Mouse (Mus musculus) gastrocnemius, postnatal 4 days (tissue): ENCODE measurements around the gene Pdia4. TPM values are rescaled to one million over a fixed set of nuclear protein-coding genes. Genes with fewer than 3 reads are reported as not detected.
"Not testable (repeated sequence)": the region's sequence is repeated elsewhere in the genome, so short reads cannot be mapped to it uniquely, and the experiment has no call there.

Experiments
- DNase-seq, 2 experiments: peaks; one replicate each; pipeline ENCODE4 v3.0.0; 2021 to 2022; ENCODE audit warnings: low spot score in 2 of 2, mixed read lengths in 2 of 2
- microRNA-seq: library from miRNA; unstranded; fragments of <30 nt; microRNA quantifications from one replicate; pipeline ENCODE4 v1.2.0, GENCODE M21; 2021
- total RNA-seq, 2 experiments: library from RNA; stranded (reverse); gene quantifications; 2 replicates each; pipeline ENCODE4 v1.2.3; 2021

Pdia4 gene
- total RNA-seq, 2 experiments from 2014 or later = 60.3 to 64.3 TPM

DNA sequence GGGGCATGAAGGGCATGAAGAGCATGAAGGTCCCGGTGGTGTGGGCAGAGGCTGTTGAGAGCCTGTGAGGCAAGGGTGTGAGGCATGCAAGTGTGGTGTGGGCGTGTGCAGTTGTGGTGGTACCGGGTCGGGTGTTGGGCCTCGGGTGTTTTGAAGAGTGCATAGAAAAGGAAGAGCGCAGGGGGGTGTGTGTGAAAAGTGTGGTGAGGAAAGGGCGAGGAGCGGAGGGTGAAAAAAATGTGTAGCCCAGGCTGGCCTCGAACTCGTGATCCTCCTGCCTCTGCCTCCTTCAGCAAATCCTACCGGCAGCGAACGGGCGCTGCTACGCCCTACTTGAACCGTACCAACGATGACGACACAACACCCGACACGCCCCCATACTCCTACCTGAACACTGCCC is 45.9 kb downstream of the Pdia4 start:
- DNase-seq = not testable (repeated sequence)

DNA sequence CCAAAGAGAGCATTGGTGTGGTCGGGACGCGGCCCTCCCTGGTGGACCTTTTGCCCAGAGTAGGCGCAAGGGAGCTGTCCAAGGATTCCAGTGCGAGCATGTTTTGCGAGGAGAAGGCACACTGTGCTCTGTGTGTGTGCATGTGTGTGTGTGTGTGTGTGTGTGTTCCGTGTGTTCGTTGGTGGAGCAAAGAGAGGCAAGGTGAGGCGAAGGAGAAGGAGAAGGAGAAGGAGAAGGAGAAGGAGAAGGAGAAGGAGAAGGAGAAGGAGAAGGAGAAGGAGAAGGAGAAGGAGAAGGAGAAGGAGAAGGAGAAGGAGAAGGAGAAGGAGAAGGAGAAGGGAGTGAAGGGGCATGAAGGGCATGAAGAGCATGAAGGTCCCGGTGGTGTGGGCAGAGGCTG is 50.5 kb downstream of the Pdia4 start:
- not testable (repeated sequence) for DNase-seq

DNA sequence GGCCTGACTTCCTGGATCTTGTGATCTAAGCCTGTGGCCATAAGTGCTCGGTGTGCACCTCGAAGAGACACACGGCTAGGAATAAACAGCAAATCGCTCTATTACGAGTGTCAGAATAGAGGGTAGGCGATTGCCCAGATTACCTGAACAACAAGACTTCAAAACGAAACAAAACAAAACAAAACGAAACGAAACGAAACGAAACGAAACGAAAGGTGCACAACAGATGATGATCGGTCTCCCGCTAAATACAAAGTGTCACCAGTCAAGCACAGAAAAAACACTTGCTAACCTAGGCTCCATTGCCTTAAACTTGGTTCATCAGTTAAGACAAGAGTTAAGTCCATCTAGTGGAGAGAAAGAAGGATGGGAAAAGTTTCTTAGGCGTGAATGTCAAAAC is 53.8 kb downstream of the Pdia4 start:
- DNase-seq = not testable (repeated sequence)

DNA sequence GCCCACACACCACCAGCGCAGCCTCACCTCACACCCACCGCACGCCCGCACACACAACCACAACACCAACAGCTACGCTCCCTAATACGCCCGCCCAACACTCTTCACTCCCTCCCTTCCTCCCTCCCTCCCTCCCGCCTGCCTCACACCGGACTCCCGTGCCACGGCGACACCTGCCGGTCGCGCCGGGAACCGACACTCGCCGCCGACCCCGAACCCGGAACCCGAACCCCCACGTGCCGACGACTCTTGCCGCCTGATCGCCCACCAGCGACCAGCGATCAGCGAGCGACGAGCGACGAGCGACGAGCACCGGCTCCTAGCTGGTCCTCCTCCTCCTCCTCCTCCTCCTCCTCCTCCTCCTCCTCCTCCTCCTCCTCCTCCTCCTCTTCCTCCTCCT is 55.4 kb downstream of the Pdia4 start:
- not testable (repeated sequence) for DNase-seq

DNA sequence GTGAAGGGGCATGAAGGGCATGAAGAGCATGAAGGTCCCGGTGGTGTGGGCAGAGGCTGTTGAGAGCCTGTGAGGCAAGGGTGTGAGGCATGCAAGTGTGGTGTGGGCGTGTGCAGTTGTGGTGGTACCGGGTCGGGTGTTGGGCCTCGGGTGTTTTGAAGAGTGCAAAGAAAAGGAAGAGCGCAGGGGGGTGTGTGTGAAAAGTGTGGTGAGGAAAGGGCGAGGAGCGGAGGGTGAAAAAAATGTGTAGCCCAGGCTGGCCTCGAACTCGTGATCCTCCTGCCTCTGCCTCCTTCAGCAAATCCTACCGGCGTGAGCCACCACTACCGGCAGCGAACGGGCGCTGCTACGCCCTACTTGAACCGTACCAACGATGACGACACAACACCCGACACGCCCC is 55.8 kb downstream of the Pdia4 start:
- not testable (repeated sequence) for DNase-seq

DNA sequence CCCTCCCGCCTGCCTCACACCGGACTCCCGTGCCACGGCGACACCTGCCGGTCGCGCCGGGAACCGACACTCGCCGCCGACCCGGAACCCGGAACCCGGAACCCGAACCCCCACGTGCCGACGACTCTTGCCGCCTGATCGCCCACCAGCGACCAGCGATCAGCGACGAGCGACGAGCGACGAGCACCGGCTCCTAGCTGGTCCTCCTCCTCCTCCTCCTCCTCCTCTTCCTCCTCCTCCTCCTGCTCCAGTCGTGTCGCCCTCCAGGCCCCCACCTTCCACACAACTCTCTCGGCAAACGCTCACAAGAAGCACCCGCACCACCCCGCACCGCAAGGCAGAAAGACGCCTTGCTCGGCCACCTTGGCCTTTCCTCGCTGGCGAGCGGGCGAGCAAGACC is 60.1 kb downstream of the Pdia4 start:
- not testable (repeated sequence) for DNase-seq

DNA sequence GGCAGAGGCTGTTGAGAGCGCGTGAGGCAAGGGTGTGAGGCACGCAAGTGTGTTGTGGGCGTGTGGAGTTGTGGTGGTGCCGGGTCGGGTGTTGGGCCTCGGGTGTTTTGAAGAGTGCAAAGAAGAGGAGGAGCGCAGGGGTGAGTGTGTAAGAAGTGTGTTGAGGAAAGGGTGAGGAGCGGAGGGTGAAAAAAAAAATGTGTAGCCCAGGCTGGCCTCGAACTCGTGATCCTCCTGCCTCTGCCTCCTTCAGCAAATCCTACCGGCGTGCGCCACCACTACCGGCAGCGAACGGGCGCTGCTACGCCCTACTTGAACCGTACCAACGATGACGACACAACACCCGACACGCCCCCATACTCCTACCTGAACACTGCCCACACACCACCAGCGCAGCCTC is 64.9 kb downstream of the Pdia4 start:
- DNase-seq = peak; percentile 69 to 76

DNA sequence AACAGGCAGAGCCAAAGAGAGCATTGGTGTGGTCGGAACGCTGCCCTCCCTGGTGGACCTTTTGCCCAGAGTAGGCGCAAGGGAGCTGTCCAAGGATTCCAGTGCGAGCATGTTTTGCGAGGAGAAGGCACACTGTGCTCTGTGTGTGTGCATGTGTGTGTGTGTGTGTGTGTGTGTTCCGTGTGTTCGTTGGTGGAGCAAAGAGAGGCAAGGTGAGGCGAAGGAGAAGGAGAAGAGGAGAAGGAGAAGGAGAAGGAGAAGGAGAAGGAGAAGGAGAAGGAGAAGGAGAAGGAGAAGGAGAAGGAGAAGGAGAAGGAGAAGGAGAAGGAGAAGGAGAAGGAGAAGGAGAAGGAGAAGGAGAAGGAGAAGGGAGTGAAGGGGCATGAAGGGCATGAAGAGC is 65.3 kb downstream of the Pdia4 start:
- DNase-seq = not testable (repeated sequence)

Small RNA genes lying within 50 kb of the gene (microRNA-seq; reads per million reads assigned to microRNA genes)
- gene Mir704 = not detected

Other genes with a start within 250 kb of the Pdia4 start
- gene Ezh2, start 218.1 kb downstream of the Pdia4 start, total RNA-seq = 10 to 100 TPM; 44.7 to 51.0 TPM
- gene Zfp786, start 17.4 kb upstream of the Pdia4 start, total RNA-seq = 1 to 10 TPM; 1.0 to 1.3 TPM
- gene Zfp398, start 22.2 kb upstream of the Pdia4 start, total RNA-seq = 1 to 10 TPM; 7.5 to 8.8 TPM
- gene Zfp282, start 63.8 kb upstream of the Pdia4 start, total RNA-seq = 10 to 100 TPM; 14.2 to 15.2 TPM
- 10 to 100 TPM; 13.0 to 14.5 TPM for gene Zfp212, start 107.0 kb upstream of the Pdia4 start, total RNA-seq
- 1 to 10 TPM; 5.5 to 8.0 TPM for gene Zfp956, start 140.0 kb upstream of the Pdia4 start, total RNA-seq
- 10 to 100 TPM; 25.8 to 26.4 TPM for gene Zfp777, start 235.5 kb upstream of the Pdia4 start, total RNA-seq